Mouse (Mus musculus): ENCODE measurements at regions not wholly inside any gene's neighbourhood (a gene's known extent, or its start where the extent isn't known, plus 50 kb on each side); places are given as distances from the start of the nearest gene placed in this dataset.
A peak's percentile ranks its signal among the peaks of the same experiment; 100 is the strongest.
"Not testable (repeated sequence)": the region's sequence is repeated elsewhere in the genome, so short reads cannot be mapped to it uniquely, and the experiment has no call there.

- intact Hi-C loops (cut with DNase I); DNase-seq: not testable (repeated sequence)
Observed at GRCm38 (mm10) chr10:38704762-38705130, 116.8 kb downstream of the Rfpl4b start.

- peak; percentile 35 to 41 for DNase-seq
- intact Hi-C loops (cut with DNase I), result no loop called here
Observed at GRCm38 (mm10) chr10:38703954-38704761, 117.4 kb downstream of the Rfpl4b start.

- DNase-seq, result no peak
- intact Hi-C loops (cut with DNase I), result no loop called here
Observed at GRCm38 (mm10) chr10:38677453-38677852, 144.1 kb downstream of the Rfpl4b start.

GRCm38 (mm10) chr10:38668610-38669009 lies 153.0 kb downstream of the Rfpl4b start:
- intact Hi-C loops (cut with DNase I), result no loop called here
- peak in 1 of 2 experiments; percentile 16 for DNase-seq

GRCm38 (mm10) chr10:38667841-38668240 lies 153.7 kb downstream of the Rfpl4b start:
- no peak for DNase-seq

GRCm38 (mm10) chr10:38635695-38636094 lies 185.9 kb downstream of the Rfpl4b start:
- intact Hi-C loops (cut with DNase I), result no loop called here
- no peak for DNase-seq

More at GRCm38 (mm10) chr10:38667841-38668240, 153.7 kb downstream of the Rfpl4b start:
- intact Hi-C loops (cut with DNase I), result no loop called here

GRCm38 (mm10) chr10:38629907-38630505 lies 191.6 kb downstream of the Rfpl4b start:
- intact Hi-C loops (cut with DNase I), result no loop called here

DNA sequence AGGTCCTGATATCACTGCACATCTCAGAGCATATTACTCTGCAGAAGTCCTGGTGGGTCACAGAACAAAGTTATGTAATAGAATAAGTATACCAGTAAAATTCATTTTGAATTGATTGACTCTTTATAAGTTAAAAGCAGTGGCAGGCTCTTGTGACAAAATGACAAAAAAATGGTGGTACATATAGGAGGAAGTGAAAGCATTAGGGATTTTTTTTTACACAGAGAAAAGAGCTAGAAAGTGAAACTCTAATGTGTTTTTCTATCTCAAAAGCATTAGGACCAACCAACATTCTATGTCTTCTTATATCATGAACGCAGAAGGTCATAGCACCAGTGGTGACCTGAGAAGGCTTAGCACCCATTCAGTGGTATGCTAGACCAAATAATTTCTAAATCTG lies 198.2 kb downstream of the Rfpl4b start:
- intact Hi-C loops (cut with DNase I), result no loop called here
- no peak for DNase-seq

More at GRCm38 (mm10) chr10:38629907-38630505, 191.6 kb downstream of the Rfpl4b start:
- no peak for DNase-seq

DNA sequence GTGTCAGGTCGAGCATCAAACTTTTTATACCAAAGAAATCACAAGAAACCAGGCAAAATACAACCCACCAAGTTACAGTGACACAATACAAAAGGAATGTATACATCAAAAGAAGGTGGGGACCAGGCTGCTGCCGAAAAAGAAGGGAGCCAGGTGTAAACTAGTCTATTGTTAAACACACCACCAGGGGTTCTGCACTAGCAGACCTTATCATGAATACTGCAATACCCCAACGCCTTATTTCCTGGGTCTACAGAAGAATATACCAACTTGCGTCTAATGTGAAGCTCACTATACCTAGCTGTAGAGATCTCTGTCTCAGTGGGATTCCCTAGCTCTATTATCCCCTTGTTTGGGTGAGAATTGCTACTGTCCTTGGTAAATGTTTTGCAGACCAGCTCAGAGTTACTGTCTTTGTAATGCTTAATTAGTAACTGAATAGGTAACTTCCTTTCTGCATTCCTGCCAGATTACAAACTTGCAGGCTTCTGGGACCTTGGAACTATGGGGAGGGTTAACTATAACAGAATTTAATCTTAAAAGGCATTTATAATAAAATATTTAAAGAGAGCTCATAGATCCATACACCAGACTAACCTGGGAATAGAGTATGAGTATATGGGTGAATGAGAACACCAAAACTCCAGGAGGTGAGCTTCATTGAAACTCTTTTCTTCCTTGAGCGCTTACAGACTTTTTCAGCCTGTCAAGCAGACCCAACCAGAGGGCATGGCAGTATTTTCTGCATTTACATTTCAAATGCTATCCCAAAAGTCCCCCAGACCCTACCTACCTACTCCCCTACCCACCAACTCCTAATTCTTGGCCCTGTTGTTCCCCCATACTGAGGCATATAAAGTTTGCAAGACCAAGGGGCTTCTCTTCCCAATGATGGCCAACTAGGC lies 211.7 kb downstream of the Rfpl4b start:
- intact Hi-C loops (cut with DNase I), result no loop called here
- no peak for DNase-seq

- intact Hi-C loops (cut with DNase I), result no loop called here
- no peak for DNase-seq
Observed at GRCm38 (mm10) chr10:38586061-38586460, 235.5 kb downstream of the Rfpl4b start.

DNA sequence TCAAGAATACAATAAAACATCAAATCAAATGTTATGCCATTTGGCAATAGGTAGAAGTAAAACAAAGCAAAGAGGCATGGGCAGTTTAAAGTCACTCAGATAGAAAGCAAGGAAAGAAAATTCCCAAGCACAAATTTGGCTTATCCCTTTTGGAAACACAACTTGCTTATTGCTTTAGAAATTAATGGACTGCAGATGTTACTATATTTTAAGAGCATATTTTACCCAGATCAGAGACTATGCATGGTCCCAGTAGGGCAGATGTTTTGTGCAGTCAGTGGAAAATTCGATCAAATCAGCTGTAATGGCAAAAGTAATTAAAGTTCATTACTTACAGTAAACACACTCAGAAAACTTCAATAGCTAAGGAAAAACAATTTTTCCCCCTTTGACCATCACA lies 245.9 kb downstream of the Rfpl4b start:
- no peak for DNase-seq
- intact Hi-C loops (cut with DNase I), result no loop called here

DNA sequence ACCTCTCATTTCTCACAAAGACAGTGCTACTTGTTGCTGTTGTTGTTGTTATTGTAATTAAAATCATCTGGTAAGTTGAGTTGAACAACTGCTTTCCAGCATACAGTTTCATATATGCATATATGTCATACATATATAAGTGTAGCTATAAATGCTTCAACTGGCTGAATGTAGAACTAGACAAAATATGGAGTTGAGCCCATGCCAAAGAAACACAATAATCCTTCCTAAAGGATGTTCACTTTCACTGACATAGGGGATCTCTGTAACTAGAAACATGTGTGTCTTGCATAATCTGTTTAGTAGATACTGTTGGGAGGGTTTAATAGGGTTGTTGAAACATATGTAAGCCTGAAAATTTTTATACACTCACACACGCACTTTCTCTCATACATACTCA lies 247.9 kb downstream of the Rfpl4b start:
- intact Hi-C loops (cut with DNase I), result no loop called here
- no peak for DNase-seq

- DNase-seq, result no peak
- intact Hi-C loops (cut with DNase I), result no loop called here
Observed at GRCm38 (mm10) chr10:38573146-38573545, 248.4 kb downstream of the Rfpl4b start.

GRCm38 (mm10) chr10:38567270-38567669 lies 254.3 kb downstream of the Rfpl4b start:
- no peak for DNase-seq
- intact Hi-C loops (cut with DNase I), result no loop called here

- DNase-seq, result no peak
- intact Hi-C loops (cut with DNase I), result no loop called here
Observed at GRCm38 (mm10) chr10:38566361-38566760, 255.2 kb downstream of the Rfpl4b start.

DNA sequence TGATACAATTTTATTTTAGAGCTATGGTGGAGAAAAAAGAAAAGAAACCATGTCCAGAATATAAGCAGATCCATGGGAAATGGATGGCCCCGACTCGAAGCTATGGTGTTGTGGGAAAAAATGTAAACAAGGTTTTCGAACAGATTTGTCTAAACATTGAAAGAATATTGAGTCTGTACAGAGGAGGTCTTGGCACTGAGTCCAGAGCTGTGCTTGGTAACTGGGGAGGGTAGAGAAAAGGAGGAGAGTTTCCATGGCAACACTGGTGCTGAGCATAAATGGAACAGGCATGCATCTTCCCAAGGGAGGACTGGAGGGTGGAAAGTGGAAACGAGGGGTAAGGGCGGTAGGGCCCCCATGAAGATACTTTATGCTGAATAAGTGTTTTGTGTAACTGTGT lies 266.5 kb downstream of the Rfpl4b start:
- DNase-seq, result no peak
- intact Hi-C loops (cut with DNase I), result loop anchor here (2.0 kb wide), 2 partner anchors 1418 to 1482 kb away; no protein-coding TSS in a partner anchor

GRCm38 (mm10) chr10:38553688-38554680 lies 267.6 kb downstream of the Rfpl4b start:
- intact Hi-C loops (cut with DNase I), result loop anchor here (2.0 kb wide), 3 partner anchors 1417 to 1539 kb away; no protein-coding TSS in a partner anchor
- DNase-seq, result peak; percentile 27 to 32

- intact Hi-C loops (cut with DNase I), result loop anchor here (2.0 kb wide), 1 partner anchor 1539 kb away; no protein-coding TSS in a partner anchor
- no peak for DNase-seq
Observed at GRCm38 (mm10) chr10:38553326-38553687, 268.3 kb downstream of the Rfpl4b start.

- intact Hi-C loops (cut with DNase I), result loop anchor here (2.0 kb wide), 1 partner anchor 1538 kb away; no protein-coding TSS in a partner anchor
- DNase-seq, result no peak
Observed at GRCm38 (mm10) chr10:38552350-38553076, 269.1 kb downstream of the Rfpl4b start.

All from heart, postnatal 10 days (tissue).